Mouse (Mus musculus) neural tube, embryonic 15.5 days (tissue): ENCODE data around the gene Adora1. TPM values are rescaled to one million over a fixed set of nuclear protein-coding genes. Genes with fewer than 3 reads are reported as not detected.

Source experiments
- ATAC-seq: fragments of 200-750 bp; cut with Nextera tagmentation; 2 replicates; pipeline ENCODE4 v1.8.0; 2017; ENCODE audit warnings: mild to moderate bottlenecking, moderate TSS enrichment, moderate library complexity; ENCODE audit not compliant: low FRiP score
- H3K27ac ChIP-seq: fragments of 300-500 bp; sonication (generic); replicated peaks from 2 replicates; pipeline ENCODE4 v1.5.1; 2015; ENCODE audit warnings: mild to moderate bottlenecking, inconsistent platforms
- H3K27me3 ChIP-seq: fragments of 300-500 bp; sonication (generic); replicated peaks from 2 replicates; pipeline ENCODE4 v1.6.1; 2015; ENCODE audit warnings: inconsistent platforms
- H3K36me3 ChIP-seq: fragments of 300-500 bp; sonication (generic); 2 replicates; pipeline ENCODE4 v1.6.1; 2015; ENCODE audit warnings: inconsistent platforms
- H3K4me1 ChIP-seq: fragments of 300-500 bp; sonication (generic); 2 replicates; pipeline ENCODE4 v1.6.1; 2015; ENCODE audit warnings: inconsistent platforms
- H3K4me2 ChIP-seq: fragments of 300-500 bp; sonication (generic); 2 replicates; pipeline ENCODE4 v1.6.1; 2015; ENCODE audit warnings: inconsistent platforms, mild to moderate bottlenecking, moderate library complexity
- H3K4me3 ChIP-seq: fragments of 300-500 bp; sonication (generic); replicated peaks from 2 replicates; pipeline ENCODE4 v1.5.1; 2015; ENCODE audit warnings: mild to moderate bottlenecking, inconsistent platforms
- H3K9ac ChIP-seq: fragments of 300-500 bp; sonication (generic); replicated peaks from 2 replicates; pipeline ENCODE4 v1.6.1; 2015; ENCODE audit warnings: mild to moderate bottlenecking, inconsistent platforms
- H3K9me3 ChIP-seq: fragments of 300-500 bp; sonication (generic); replicated peaks from 2 replicates; pipeline ENCODE4 v1.6.1; 2016; ENCODE audit warnings: inconsistent platforms
- WGBS: fragments of 180-500 bp; shearing (Covaris S2); methylation state at CpG from one replicate; pipeline ENCODE4 v1.1.7; 2015; ENCODE audit warnings: mixed read lengths; 5-methylcytosine and 5-hydroxymethylcytosine counted together
- polyA plus RNA-seq: library from polyadenylated mRNA; unstranded; fragments of >200 nt; fragmentation: Nextera tagmentation; extraction: Ambion mirVana; gene quantifications from 2 replicates; pipeline ENCODE4 v1.2.1, GENCODE M21; 2015

Gene Adora1
- polyA plus RNA-seq, 1 experiment from 2014 or later: 28.8 TPM

GRCm38 (mm10) chr1:134162510-134163225, 72.6 kb downstream of the Adora1 start:
- Histone ChIP-seq H3K27me3 (no peaks in the 10 kb centered on the region), H3K27ac (no peak overlapping the region), H3K9me3 (no peaks in the 10 kb centered on the region), H3K9ac (no peak overlapping the region), H3K36me3 (no peaks in the 10 kb centered on the region), H3K4me2 (no peak overlapping the region), H3K4me3 (no peak overlapping the region), H3K4me1 (no peaks in the 10 kb centered on the region)
- WGBS: 85% methylated on average over 6 of the region's 6 CpGs
- ATAC-seq: no peak

DNA sequence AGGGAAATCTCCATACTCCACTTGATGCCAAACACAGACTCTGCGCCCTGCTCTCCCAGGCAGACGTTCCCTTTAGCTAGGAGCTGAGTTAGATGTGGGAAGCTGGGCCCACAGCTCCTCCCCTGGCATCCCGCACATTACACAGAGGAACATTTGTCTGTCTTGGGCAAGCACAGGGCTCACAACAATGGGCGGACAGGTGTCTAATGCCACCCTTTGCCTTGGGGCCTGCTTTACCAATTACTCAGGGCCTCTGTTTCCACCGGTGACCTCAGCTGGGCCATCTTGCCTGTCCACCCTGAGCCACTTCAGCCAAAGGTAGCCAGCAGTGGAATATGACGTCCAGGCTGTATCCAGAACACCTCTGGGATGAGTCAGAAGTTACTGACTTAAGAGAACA, 73.8 kb downstream of the Adora1 start:
- Histone ChIP-seq H3K36me3 (no peaks in the 10 kb centered on the region), H3K4me2 (no peak overlapping the region), H3K4me3 (no peak overlapping the region), H3K27me3 (no peaks in the 10 kb centered on the region), H3K27ac (no peak overlapping the region), H3K9ac (no peak overlapping the region), H3K4me1 (no peaks in the 10 kb centered on the region), H3K9me3 (no peaks in the 10 kb centered on the region)
- no peak for ATAC-seq
- 84% methylated on average over 6 of the region's 6 CpGs for WGBS

DNA sequence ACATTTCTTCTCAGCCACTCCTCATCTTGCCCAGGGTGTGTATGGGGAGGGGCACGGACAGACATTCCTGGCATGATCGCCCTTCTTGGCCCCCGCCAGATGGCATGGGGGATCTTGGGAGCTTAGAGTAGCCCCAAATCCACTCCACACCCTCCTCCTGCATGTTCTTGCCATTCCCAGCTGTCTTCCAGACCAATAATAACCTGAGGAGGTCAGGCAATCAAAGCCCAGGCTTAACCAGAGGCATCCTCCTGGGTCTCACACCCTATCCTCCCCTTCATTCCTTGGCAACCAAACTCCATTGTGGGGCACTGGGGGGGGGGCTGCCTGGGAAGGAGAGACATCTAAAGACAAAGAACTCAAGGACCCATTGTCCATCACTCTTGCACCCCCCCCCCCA, 74.8 kb downstream of the Adora1 start:
- Histone ChIP-seq H3K4me2 (no peak overlapping the region), H3K36me3 (no peaks in the 10 kb centered on the region), H3K4me1 (no peaks in the 10 kb centered on the region), H3K27me3 (no peaks in the 10 kb centered on the region), H3K9ac (no peak overlapping the region), H3K4me3 (no peak overlapping the region), H3K27ac (no peak overlapping the region), H3K9me3 (no peaks in the 10 kb centered on the region)
- no peak for ATAC-seq
- WGBS: 94% methylated on average over 3 of the region's 3 CpGs

GRCm38 (mm10) chr1:134154655-134155054, 80.6 kb downstream of the Adora1 start:
- Histone ChIP-seq H3K27me3 (0 out of 2 replicates have a peak, but pooled peaks cover 4% of the 10 kb centered on the region), H3K4me1 (0 out of 2 replicates have a peak, but pooled peaks cover 2% of the 10 kb centered on the region), H3K9me3 (0 out of 2 replicates have a peak, but pooled peaks cover 2% of the 10 kb centered on the region), H3K27ac (no peak overlapping the region), H3K9ac (no peak overlapping the region), H3K4me3 (no peak overlapping the region), H3K36me3 (no peaks in the 10 kb centered on the region), H3K4me2 (no peak overlapping the region)
- 61% methylated on average over 3 of the region's 3 CpGs for WGBS
- no peak for ATAC-seq

- Histone ChIP-seq H3K9ac (no peak overlapping the region), H3K4me1 (0 out of 2 replicates have a peak, but pooled peaks cover 2% of the 10 kb centered on the region), H3K36me3 (no peaks in the 10 kb centered on the region), H3K4me3 (no peak overlapping the region), H3K9me3 (0 out of 2 replicates have a peak, but pooled peaks cover 2% of the 10 kb centered on the region), H3K27me3 (0 out of 2 replicates have a peak, but pooled peaks cover 4% of the 10 kb centered on the region), H3K4me2 (no peak overlapping the region), H3K27ac (no peak overlapping the region)
- ATAC-seq: no peak
- 96% methylated on average over 3 of the region's 3 CpGs for WGBS
These were observed 81.1 kb downstream of the Adora1 start for GRCm38 (mm10) chr1:134154121-134154520.

- no peak overlapping the region for H3K4me2 ChIP-seq
- 0 out of 2 replicates have a peak, but pooled peaks cover 2% of the 10 kb centered on the region for H3K4me1 ChIP-seq
- no peak for ATAC-seq
- no peaks in the 10 kb centered on the region for H3K36me3 ChIP-seq
- no peak overlapping the region for H3K9ac ChIP-seq
- H3K27ac ChIP-seq: no peak overlapping the region
- 0 out of 2 replicates have a peak, but pooled peaks cover 2% of the 10 kb centered on the region for H3K9me3 ChIP-seq
- WGBS: 82% methylated on average over 21 of the region's 21 CpGs
- no peak overlapping the region for H3K4me3 ChIP-seq
- 0 out of 2 replicates have a peak, but pooled peaks cover 4% of the 10 kb centered on the region for H3K27me3 ChIP-seq
These were observed 82.3 kb downstream of the Adora1 start for GRCm38 (mm10) chr1:134152626-134153590.

DNA sequence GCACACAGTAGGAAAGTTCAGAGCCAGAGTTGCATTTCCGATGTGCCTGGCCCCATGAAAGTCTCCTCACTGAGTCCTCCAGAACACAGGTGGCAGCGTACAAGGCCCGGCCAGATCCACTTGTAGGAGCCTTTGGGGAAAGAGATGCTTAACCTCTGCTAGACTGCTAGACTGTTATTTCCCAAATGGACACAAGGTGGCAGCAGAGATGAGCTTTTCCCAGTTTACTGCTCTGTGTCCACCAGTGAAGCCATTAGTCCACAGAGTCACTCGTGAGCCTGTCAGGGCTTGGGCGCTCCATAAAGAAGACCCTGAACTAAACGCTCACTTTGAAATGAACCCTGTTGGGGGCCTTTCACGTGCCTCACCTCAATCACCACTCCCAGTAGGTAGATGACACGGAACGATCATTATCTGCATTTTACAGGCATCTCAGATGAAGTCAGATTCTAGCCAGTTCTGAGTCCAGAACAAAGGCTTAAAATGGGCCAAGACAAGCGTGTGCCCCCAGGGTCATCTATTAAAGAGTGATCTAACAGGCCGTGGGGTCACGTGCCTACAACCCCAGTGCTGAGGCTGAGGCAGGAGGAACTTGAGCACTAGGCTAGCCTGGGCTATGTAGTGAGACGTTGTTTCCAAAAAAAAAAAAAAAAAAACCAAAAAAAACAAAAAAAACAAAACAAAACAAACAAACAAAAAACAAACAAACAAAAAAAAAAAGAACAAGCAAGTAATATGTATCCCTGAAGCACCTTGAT, 83.4 kb downstream of the Adora1 start:
- H3K9me3 ChIP-seq: 0 out of 2 replicates have a peak, but pooled peaks cover 2% of the 10 kb centered on the region
- H3K27me3 ChIP-seq: 0 out of 2 replicates have a peak, but pooled peaks cover 4% of the 10 kb centered on the region
- no peak overlapping the region for H3K4me3 ChIP-seq
- H3K4me2 ChIP-seq: 0 out of 2 replicates have a peak overlapping the region, but pooled peaks have one; percentile 24
- ATAC-seq: peak; percentile 83
- no peaks in the 10 kb centered on the region for H3K36me3 ChIP-seq
- H3K27ac ChIP-seq: no peak overlapping the region
- H3K4me1 ChIP-seq: 0 out of 2 replicates have a peak, but pooled peaks cover 2% of the 10 kb centered on the region
- H3K9ac ChIP-seq: no peak overlapping the region
- 30% methylated on average over 13 of the region's 13 CpGs for WGBS

DNA sequence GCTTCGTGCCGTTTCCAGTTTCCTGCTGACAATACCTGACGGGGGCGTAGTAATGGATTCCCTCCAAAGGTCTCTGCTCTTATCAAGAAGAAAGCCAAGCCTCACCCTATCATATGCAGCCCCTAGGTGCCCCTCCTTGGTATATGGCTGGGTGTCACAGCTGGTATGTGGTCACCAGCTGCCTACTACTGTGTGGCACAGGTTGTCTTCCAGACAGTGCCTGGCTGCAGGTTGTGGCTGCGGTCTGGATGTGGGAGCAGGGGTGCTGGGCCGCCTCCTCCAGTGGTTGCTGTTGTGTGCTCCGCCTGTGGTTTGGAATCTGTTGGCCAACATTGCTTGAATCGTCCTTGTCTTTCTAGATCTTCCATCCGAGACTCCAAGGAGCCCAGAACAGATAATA, 84.5 kb downstream of the Adora1 start:
- Histone ChIP-seq H3K36me3 (no peaks in the 10 kb centered on the region), H3K9ac (no peak overlapping the region), H3K9me3 (0 out of 2 replicates have a peak, but pooled peaks cover 2% of the 10 kb centered on the region), H3K4me3 (no peak overlapping the region), H3K27me3 (0 out of 2 replicates have a peak, but pooled peaks cover 4% of the 10 kb centered on the region), H3K4me1 (peaks cover 9% of the 10 kb centered on the region), H3K4me2 (no peak overlapping the region), H3K27ac (no peak overlapping the region)
- 93% methylated on average over 9 of the region's 9 CpGs for WGBS
- ATAC-seq: no peak

DNA sequence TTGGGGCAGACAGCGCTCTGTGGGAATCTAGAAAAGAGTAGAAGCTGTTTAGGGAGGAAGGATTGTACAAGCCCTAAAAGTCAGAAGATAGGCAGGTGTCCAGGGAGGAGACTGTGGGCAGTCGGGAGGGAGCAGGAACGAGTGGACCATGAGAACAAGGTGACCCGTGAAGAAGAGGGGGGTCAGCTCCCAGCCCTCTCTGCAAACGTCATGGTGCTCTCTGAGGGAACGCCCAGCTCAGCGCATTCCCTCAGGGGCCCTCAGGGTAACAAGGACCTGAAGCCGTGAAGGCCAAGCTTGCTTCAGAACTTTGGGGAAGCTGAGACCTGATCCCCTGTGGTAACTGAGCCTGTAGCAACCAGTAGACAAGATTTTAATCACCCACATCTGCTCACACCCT, 85.2 kb downstream of the Adora1 start:
- Histone ChIP-seq H3K4me2 (no peak overlapping the region), H3K9ac (no peak overlapping the region), H3K4me3 (no peak overlapping the region), H3K4me1 (peaks cover 12% of the 10 kb centered on the region), H3K36me3 (no peaks in the 10 kb centered on the region), H3K9me3 (0 out of 2 replicates have a peak, but pooled peaks cover 2% of the 10 kb centered on the region), H3K27me3 (0 out of 2 replicates have a peak, but pooled peaks cover 4% of the 10 kb centered on the region), H3K27ac (no peak overlapping the region)
- no peak for ATAC-seq
- 71% methylated on average over 8 of the region's 8 CpGs for WGBS
